9 mouse cellular contexts compared by ENCODE assay signal in genomic region chr2:35495486-35496278, GRCm38 (mm10). TPM values are rescaled to one million over a fixed set of nuclear protein-coding genes. Genes with fewer than 3 reads are reported as not detected.
DNase-seq lines count a peak whose midpoint lies in the region; ATAC-seq and TF ChIP-seq lines count a peak whose summit lies in the region.
"Had no signal": no experiment of that assay in that cellular context is flagged by ENCODE, and none has a peak within 500 bp of the region (broad histone marks: within the 10 kb centered on the region; RNA-seq: fewer than 3 reads in every experiment).

No protein-coding gene starts in this region.

- peaks cover 12% of the 10 kb centered on the region; the same call in 1 of the 2 replicates for H3K27me3 ChIP-seq in intestine, postnatal 0 days (replicated peaks; ENCODE audit: control insufficient read depth, insufficient read depth, low read length)
- no peaks in the 10 kb centered on the region for H3K27me3 ChIP-seq in forebrain, embryonic 13.5 days
- H3K27me3 ChIP-seq in midbrain, embryonic 10.5 days (ENCODE audit: low read depth, poor library complexity, severe bottlenecking) = no peaks in the 10 kb centered on the region
- H3K27me3 ChIP-seq: Patski had no signal

- DNase-seq in heart, adult 9 months (ENCODE audit: low spot score in 2 of 2) = peak; percentile 35 to 57
- DNase-seq in heart, postnatal 10 days = no peak
- peak; percentile 38 to 53 for DNase-seq in CD8-positive naive resting alpha-beta T cell, adult 2 months (ENCODE audit: low read depth in 2 of 2, low spot score in 2 of 2)
- peak; percentile 53 for DNase-seq in spleen, adult 12 weeks (ENCODE audit: low spot score)
- no peak for DNase-seq in testis, postnatal 14 days (ENCODE audit: low spot score)
- DNase-seq in midbrain, embryonic 10.5 days (ENCODE audit: low spot score) = no peak

- no peaks in the 10 kb centered on the region for H3K9me3 ChIP-seq in intestine, postnatal 0 days (ENCODE audit: control insufficient read depth)
- no peaks in the 10 kb centered on the region for H3K9me3 ChIP-seq in forebrain, embryonic 13.5 days (replicated peaks)
- no peaks in the 10 kb centered on the region for H3K9me3 ChIP-seq in midbrain, embryonic 10.5 days (replicated peaks)

- ATAC-seq in intestine, postnatal 0 days = no peak
- ATAC-seq in forebrain, embryonic 13.5 days = no peak
- ATAC-seq: Patski had no signal

- TF ChIP-seq CTCF in intestine, postnatal 0 days (IDR thresholded peaks at IDR 0.05; ENCODE audit: low read depth) = peak; percentile 24

- H3K4me2 ChIP-seq in intestine, postnatal 0 days (replicated peaks; ENCODE audit: low read depth) = no peak overlapping the region
- H3K4me2 ChIP-seq in forebrain, embryonic 13.5 days = no peak overlapping the region

- H3K9ac ChIP-seq in intestine, postnatal 0 days (ENCODE audit: low read depth, low read length) = no peak overlapping the region
- no peak overlapping the region for H3K9ac ChIP-seq in forebrain, embryonic 13.5 days

- intact Hi-C loops in heart, postnatal 10 days (cut with DNase I) = no loop called here

- 74% methylated on average over 16 of the region's 16 CpGs for WGBS in intestine, postnatal 0 days
- 87% methylated on average over 16 of the region's 16 CpGs for WGBS in forebrain, embryonic 13.5 days
- 87% methylated on average over 16 of the region's 16 CpGs for WGBS in midbrain, embryonic 10.5 days

- no peak overlapping the region for H3K4me3 ChIP-seq in intestine, postnatal 0 days (ENCODE audit: low read depth, low read length)
- H3K4me3 ChIP-seq in forebrain, embryonic 13.5 days = no peak overlapping the region
- H3K4me3 ChIP-seq in midbrain, embryonic 10.5 days = no peak overlapping the region

- H3K4me1 ChIP-seq in intestine, postnatal 0 days (replicated peaks; ENCODE audit: control insufficient read depth, insufficient read depth, low read length) = no peaks in the 10 kb centered on the region
- peaks cover 2% of the 10 kb centered on the region for H3K4me1 ChIP-seq in forebrain, embryonic 13.5 days
- peaks cover 3% of the 10 kb centered on the region for H3K4me1 ChIP-seq in midbrain, embryonic 10.5 days

- H3K36me3 ChIP-seq in intestine, postnatal 0 days (ENCODE audit: control insufficient read depth, insufficient read depth) = no peaks in the 10 kb centered on the region
- no peaks in the 10 kb centered on the region for H3K36me3 ChIP-seq in forebrain, embryonic 13.5 days (ENCODE audit: poor library complexity, severe bottlenecking)
- no peaks in the 10 kb centered on the region for H3K36me3 ChIP-seq in midbrain, embryonic 10.5 days

- H3K27ac ChIP-seq in intestine, postnatal 0 days (ENCODE audit: low read depth, low read length) = peak overlapping the region; percentile 23; the same call in 1 of the 2 replicates
- no peak overlapping the region for H3K27ac ChIP-seq in forebrain, embryonic 13.5 days
- H3K27ac ChIP-seq in midbrain, embryonic 10.5 days (replicated peaks) = no peak overlapping the region

RNA-seq across cellular contexts. Expression of gene Ggta1, which starts 32.7 kb away (rescaled TPM):
- total RNA-seq in heart, postnatal 10 days (2021) = 10 to 100 TPM; 19.9 to 28.8 TPM
- polyA plus RNA-seq in intestine, postnatal 0 days (2015; fragmentation: Nextera tagmentation; extraction: Ambion mirVana) = 6.4 and 7.0 TPM in 2 replicates
- polyA plus RNA-seq in forebrain, embryonic 13.5 days (2015; fragmentation: Nextera tagmentation; extraction: Ambion mirVana) = 4.1 and 4.7 TPM in 2 replicates
- polyA plus RNA-seq in midbrain, embryonic 10.5 days (2016; fragmentation: Nextera tagmentation; extraction: Ambion mirVana) = 5.0 and 6.0 TPM in 2 replicates

Comparison
In these comparisons a context has a peak if more than half of its experiments do, and no peak if none do; other contexts are left out.
1. DNase-seq: peak in heart, adult 9 months (2 of 2), CD8-positive naive resting alpha-beta T cell, adult 2 months (2 of 2) and spleen, adult 12 weeks (single experiment); none in heart, postnatal 10 days (0 of 2), testis, postnatal 14 days (single experiment) and midbrain, embryonic 10.5 days (single experiment).